Mouse (Mus musculus) kidney, embryonic 14.5 days (tissue): ENCODE data around the gene Dpysl4. TPM values are rescaled to one million over a fixed set of nuclear protein-coding genes. Genes with fewer than 3 reads are reported as not detected.
A peak's percentile ranks its signal among the peaks of the same experiment; 100 is the strongest.

Experiments used
- ATAC-seq: fragments of 200-750 bp; cut with Nextera tagmentation; 2 replicates; pipeline ENCODE4 v1.8.0; 2017; ENCODE audit warnings: moderate number of reproducible peaks, mild to moderate bottlenecking, moderate TSS enrichment, moderate library complexity; ENCODE audit not compliant: low FRiP score, low TSS enrichment
- H3K27ac ChIP-seq: fragments of 300-500 bp; sonication (generic); 2 replicates; pipeline ENCODE4 v1.5.1; 2014; ENCODE audit warnings: low read depth, mild to moderate bottlenecking, low read length, moderate library complexity, mixed read lengths
- H3K27me3 ChIP-seq: fragments of 300-500 bp; sonication (generic); 2 replicates; pipeline ENCODE4 v1.6.1; 2014; ENCODE audit warnings: mild to moderate bottlenecking, low read length; ENCODE audit not compliant: control insufficient read depth, insufficient read depth
- H3K36me3 ChIP-seq: fragments of 300-500 bp; sonication (generic); 2 replicates; pipeline ENCODE4 v1.6.1; 2014; ENCODE audit warnings: low read length, mixed read lengths; ENCODE audit not compliant: control insufficient read depth, insufficient read depth
- H3K4me1 ChIP-seq: fragments of 300-500 bp; sonication (generic); 2 replicates; pipeline ENCODE4 v1.6.1; 2014; ENCODE audit warnings: low read length, mixed read lengths; ENCODE audit not compliant: control insufficient read depth, insufficient read depth
- H3K4me2 ChIP-seq: fragments of 300-500 bp; sonication (generic); replicated peaks from 2 replicates; pipeline ENCODE4 v1.6.1; 2014; ENCODE audit warnings: low read depth, mild to moderate bottlenecking, low read length
- H3K4me3 ChIP-seq: fragments of 300-500 bp; sonication (generic); 2 replicates; pipeline ENCODE4 v1.5.1; 2014; ENCODE audit warnings: mild to moderate bottlenecking, low read length
- H3K9ac ChIP-seq: fragments of 300-500 bp; sonication (generic); 2 replicates; pipeline ENCODE4 v1.6.1; 2014; ENCODE audit warnings: low read depth, mild to moderate bottlenecking, low read length, moderate library complexity
- H3K9me3 ChIP-seq: fragments of 300-500 bp; sonication (generic); 2 replicates; pipeline ENCODE4 v1.6.1; 2016; ENCODE audit warnings: low read length; ENCODE audit not compliant: control insufficient read depth
- WGBS: fragments of 180-500 bp; shearing (Covaris S2); extraction: QIAGEN DNeasy Blood & Tissue Kit; methylation state at CpG from one replicate; pipeline ENCODE4 v1.1.7; 2014; 5-methylcytosine and 5-hydroxymethylcytosine counted together
- polyA plus RNA-seq: library from polyadenylated mRNA; unstranded; fragments of >200 nt; fragmentation: Nextera tagmentation; extraction: Ambion mirVana; gene quantifications from 2 replicates; pipeline ENCODE4 v1.2.1, GENCODE M21; 2014

Gene Dpysl4
- polyA plus RNA-seq, 1 experiment from 2014 or later, result 21.6 TPM

DNA sequence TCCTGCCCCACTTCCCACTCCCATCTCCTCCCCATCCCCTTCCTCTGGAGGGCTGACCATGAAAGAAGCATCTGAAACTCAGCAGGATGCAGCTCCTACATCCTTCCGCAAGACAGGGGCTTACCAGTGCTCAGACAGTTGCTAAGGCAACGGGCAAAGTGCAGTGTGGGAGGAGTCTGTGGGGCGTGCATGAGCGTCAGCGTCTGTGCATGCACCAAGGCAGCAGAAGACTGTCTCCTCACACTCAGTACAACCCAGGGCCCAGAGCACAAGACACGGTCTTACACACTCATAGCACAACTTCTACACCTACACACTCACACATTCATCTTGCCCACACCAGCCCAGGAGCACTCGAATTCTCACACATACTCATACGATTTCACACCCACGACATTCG, 65.3 kb downstream of the Dpysl4 start:
- H3K27me3 ChIP-seq, result no peaks in the 10 kb centered on the region
- H3K9ac ChIP-seq, result no peak overlapping the region
- H3K4me3 ChIP-seq, result no peak overlapping the region
- no peaks in the 10 kb centered on the region for H3K36me3 ChIP-seq
- peak; percentile 82 for ATAC-seq
- H3K4me2 ChIP-seq, result no peak overlapping the region
- no peak overlapping the region for H3K27ac ChIP-seq
- no peaks in the 10 kb centered on the region for H3K9me3 ChIP-seq
- 27% methylated on average over 10 of the region's 10 CpGs for WGBS
- H3K4me1 ChIP-seq, result 0 out of 2 replicates have a peak, but pooled peaks cover 4% of the 10 kb centered on the region

Other genes with a start within 250 kb of the Dpysl4 start
- 40.8 and 48.5 TPM in 2 replicates for gene Ppp2r2d, start 239.9 kb upstream of the Dpysl4 start, polyA plus RNA-seq
- gene Mapk1ip1, start 239.7 kb upstream of the Dpysl4 start, polyA plus RNA-seq, result 12.7 and 15.5 TPM in 2 replicates
- gene Bnip3, start 176.5 kb upstream of the Dpysl4 start, polyA plus RNA-seq, result 78.5 and 84.8 TPM in 2 replicates
- 0.14 and 0.42 TPM in 2 replicates for gene Jakmip3, start 145.3 kb upstream of the Dpysl4 start, polyA plus RNA-seq
- 5.7 and 6.6 TPM in 2 replicates for gene Lrrc27, start 127.0 kb downstream of the Dpysl4 start, polyA plus RNA-seq
- 0.29 TPM in 1 of 2 replicates, not detected in the other for gene Stk32c, start 127.3 kb downstream of the Dpysl4 start, polyA plus RNA-seq
- 5.3 and 7.3 TPM in 2 replicates for gene Pwwp2b, start 162.5 kb downstream of the Dpysl4 start, polyA plus RNA-seq